Mouse (Mus musculus) ES-Bruce4 (cell line): Measurements from ENCODE around the gene Dusp18.

Experiments used
- CTCF ChIP-seq: IDR thresholded peaks from one replicate; pipeline ENCODE4 v1.8.1; 2011; ENCODE audit warnings: low read depth, low read length
- POLR2A ChIP-seq: IDR thresholded peaks from one replicate; pipeline ENCODE4 v1.8.1; 2011; ENCODE audit warnings: low read length; ENCODE audit not compliant: insufficient read depth

DNA sequence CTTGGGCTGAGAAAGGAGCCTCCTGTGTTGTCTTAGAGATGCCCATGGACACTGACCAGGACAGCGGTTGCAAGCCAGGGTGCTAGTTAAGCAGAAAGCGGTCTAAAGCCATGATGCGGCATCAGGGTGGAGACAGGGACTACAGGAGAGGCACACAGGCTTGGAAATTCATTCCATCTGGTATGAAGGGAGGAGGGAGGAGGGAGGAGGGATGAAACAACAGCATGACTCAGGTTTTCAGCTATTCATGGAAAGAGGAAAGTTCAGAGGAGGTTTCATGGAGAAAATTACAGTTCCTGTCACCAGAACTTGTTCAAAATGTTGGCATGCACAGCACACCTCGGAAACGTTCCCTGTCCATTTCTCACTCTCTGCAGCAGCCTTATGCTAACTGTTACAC, 39.2 kb upstream of the Dusp18 start:
- TF ChIP-seq POLR2A: no peak
- TF ChIP-seq CTCF: no peak
